Mouse (Mus musculus) cerebellum, adult 2 months (tissue): ENCODE results near the gene Abhd11. TPM values are rescaled to one million over a fixed set of nuclear protein-coding genes. Genes with fewer than 3 reads are reported as not detected.

Experiments used
- DNase-seq, 2 experiments: peaks; one replicate each; pipeline ENCODE4 v3.0.0; 2021
- H3K27ac ChIP-seq: fragments of 200-500 bp; 2 replicates; pipeline ENCODE4 v1.5.1; 2012; ENCODE audit warnings: low read length, control low read depth, inconsistent platforms; ENCODE audit not compliant: insufficient read depth
- H3K27me3 ChIP-seq: fragments of 200-500 bp; 2 replicates; pipeline ENCODE4 v1.6.1; 2012; ENCODE audit warnings: inconsistent platforms, mild to moderate bottlenecking, low read length, moderate library complexity; ENCODE audit not compliant: control insufficient read depth, insufficient read depth
- H3K4me1 ChIP-seq: fragments of 200-500 bp; 2 replicates; pipeline ENCODE4 v1.6.1; 2011; ENCODE audit warnings: low read length; ENCODE audit not compliant: control insufficient read depth, insufficient read depth
- H3K4me3 ChIP-seq: fragments of 200-500 bp; replicated peaks from 2 replicates; pipeline ENCODE3; 2011; ENCODE audit warnings: mild to moderate bottlenecking, low read depth, low read length, control low read depth; ENCODE audit not compliant: insufficient read depth
- CTCF ChIP-seq: fragments of 200-500 bp; IDR thresholded peaks from 2 replicates; pipeline ENCODE4 v1.5.1; 2011; ENCODE audit warnings: low read depth, mild to moderate bottlenecking, control low read depth, low read length, moderate library complexity, borderline replicate concordance; ENCODE audit not compliant: insufficient read depth
- POLR2A ChIP-seq: fragments of 200-500 bp; IDR thresholded peaks from 2 replicates; pipeline ENCODE4 v1.6.1; 2011; ENCODE audit warnings: low read length, control low read depth, borderline replicate concordance; ENCODE audit not compliant: insufficient read depth
- WGBS: fragments of 180-500 bp; shearing (Covaris S2); methylation state at CpG from one replicate; pipeline ENCODE4 v1.1.7; 2018; 5-methylcytosine and 5-hydroxymethylcytosine counted together
- polyA plus RNA-seq: library from polyadenylated mRNA; depleted of rRNA; stranded (reverse); fragments of >200 nt; gene quantifications from 2 replicates; pipeline ENCODE4 v1.2.3, GENCODE M21; 2012; rRNA removed

Abhd11 gene
- polyA plus RNA-seq, 1 experiment: 65.1 TPM

- no peak for DNase-seq
- no peak overlapping the region for H3K4me3 ChIP-seq
- no peaks in the 10 kb centered on the region for H3K4me1 ChIP-seq
- H3K27me3 ChIP-seq: no peaks in the 10 kb centered on the region
- no peak for TF ChIP-seq CTCF
- TF ChIP-seq POLR2A: no peak
- H3K27ac ChIP-seq: no peak overlapping the region
- 82% methylated on average over 12 of the region's 12 CpGs for WGBS
Measured at GRCm38 (mm10) chr5:135053356-135053755, 44.4 kb downstream of the Abhd11 start.

Other genes starting within 250 kb of the Abhd11 start
- gene Tmem270, start 102.4 kb upstream of the Abhd11 start, polyA plus RNA-seq: not detected in 2 replicates
- gene Cldn13, start 93.6 kb upstream of the Abhd11 start, polyA plus RNA-seq: not detected in 2 replicates
- gene Mettl27, start 76.8 kb upstream of the Abhd11 start, polyA plus RNA-seq: 9.5 and 10.9 TPM in 2 replicates
- 0.07 TPM in 1 of 2 replicates, not detected in the other for gene Cldn4, start 62.2 kb upstream of the Abhd11 start, polyA plus RNA-seq
- 0.52 and 0.67 TPM in 2 replicates for gene Cldn3, start 22.9 kb upstream of the Abhd11 start, polyA plus RNA-seq
- gene Stx1a, start 14.3 kb downstream of the Abhd11 start, polyA plus RNA-seq: 12.1 and 12.4 TPM in 2 replicates
- 45.4 and 46.6 TPM in 2 replicates for gene Dnajc30, start 55.0 kb downstream of the Abhd11 start, polyA plus RNA-seq
- 69.2 and 72.8 TPM in 2 replicates for gene Bud23, start 55.8 kb downstream of the Abhd11 start, polyA plus RNA-seq
- 17.7 and 19.8 TPM in 2 replicates for gene Vps37d, start 69.1 kb downstream of the Abhd11 start, polyA plus RNA-seq
- gene Mlxipl, start 80.7 kb downstream of the Abhd11 start, polyA plus RNA-seq: 2.0 TPM in 2 replicates
- gene Tbl2, start 140.5 kb downstream of the Abhd11 start, polyA plus RNA-seq: 17.6 and 18.5 TPM in 2 replicates
- gene Bcl7b, start 159.1 kb downstream of the Abhd11 start, polyA plus RNA-seq: 64.4 TPM in 2 replicates
- 75.3 and 77.4 TPM in 2 replicates for gene Baz1b, start 178.1 kb downstream of the Abhd11 start, polyA plus RNA-seq
- 8.5 and 10.1 TPM in 2 replicates for gene Fzd9, start 242.1 kb downstream of the Abhd11 start, polyA plus RNA-seq